Mouse (Mus musculus): ENCODE measurements around the gene Ubqln4.

GRCm38 (mm10) chr3:88518411-88518810 is 35.1 kb upstream of the Ubqln4 start:
- no peak for TF ChIP-seq CTCF (IDR thresholded peaks at IDR 0.05)
- no peak for TF ChIP-seq EP300 (IDR thresholded peaks at IDR 0.05)

All from lung, postnatal 0 days (tissue).